Mouse (Mus musculus): ENCODE data around the gene Trpm8.

Trpm8 gene

GRCm38 (mm10) chr1:88267489-88267888, 10.0 kb upstream of the Trpm8 start:
- no peak for DNase-seq

GRCm38 (mm10) chr1:88268070-88268469, 9.4 kb upstream of the Trpm8 start:
- no peak for DNase-seq

- no peak for DNase-seq
These were observed 7.7 kb upstream of the Trpm8 start for GRCm38 (mm10) chr1:88269539-88270309.

DNA sequence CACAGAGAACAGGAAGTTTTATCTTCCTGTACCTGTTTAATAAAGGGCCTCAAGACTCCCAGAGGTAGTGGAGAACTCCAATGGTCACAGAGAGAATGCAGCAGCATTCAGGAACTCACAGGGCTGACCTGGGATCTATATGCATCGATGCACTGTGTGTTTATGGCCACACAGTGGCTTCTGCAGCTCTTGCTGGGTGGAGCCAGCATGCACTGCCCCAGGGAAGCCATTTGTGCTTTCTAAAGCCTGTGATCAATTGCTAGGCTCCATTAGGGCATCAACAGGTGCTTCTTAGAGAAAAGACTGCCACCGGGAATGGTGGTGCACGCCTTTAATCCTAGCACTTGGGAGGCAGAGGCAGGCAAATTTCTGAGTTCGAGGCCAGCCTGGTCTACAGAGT, 4.6 kb upstream of the Trpm8 start:
- no peak for DNase-seq

- no peak for DNase-seq
These were observed 4.1 kb upstream of the Trpm8 start for GRCm38 (mm10) chr1:88273326-88273725.

DNA sequence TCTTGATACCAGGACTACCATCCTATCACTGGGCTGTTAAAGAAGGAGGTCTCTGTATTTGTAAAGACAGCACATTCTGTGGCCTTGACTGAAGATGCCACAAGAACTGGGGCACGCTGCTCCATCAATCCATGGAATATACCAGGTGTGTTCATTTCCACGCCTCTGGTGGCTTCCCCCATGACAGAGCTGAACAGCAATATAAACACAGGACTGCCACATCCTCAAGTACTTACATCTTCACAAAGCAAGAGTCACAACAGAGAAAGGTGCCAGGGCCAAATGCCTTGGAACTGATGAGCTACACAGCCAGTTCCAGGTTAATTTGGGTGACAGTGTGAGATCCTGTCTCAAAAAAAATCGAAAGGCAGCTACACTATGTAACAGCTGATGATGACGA, 3.6 kb upstream of the Trpm8 start:
- DNase-seq = no peak

- no peak for DNase-seq
These were observed 2.9 kb upstream of the Trpm8 start for GRCm38 (mm10) chr1:88274371-88275077.

GRCm38 (mm10) chr1:88275078-88275680, 2.3 kb upstream of the Trpm8 start:
- DNase-seq = no peak

GRCm38 (mm10) chr1:88275698-88276523, 1.6 kb upstream of the Trpm8 start:
- DNase-seq = no peak

DNA sequence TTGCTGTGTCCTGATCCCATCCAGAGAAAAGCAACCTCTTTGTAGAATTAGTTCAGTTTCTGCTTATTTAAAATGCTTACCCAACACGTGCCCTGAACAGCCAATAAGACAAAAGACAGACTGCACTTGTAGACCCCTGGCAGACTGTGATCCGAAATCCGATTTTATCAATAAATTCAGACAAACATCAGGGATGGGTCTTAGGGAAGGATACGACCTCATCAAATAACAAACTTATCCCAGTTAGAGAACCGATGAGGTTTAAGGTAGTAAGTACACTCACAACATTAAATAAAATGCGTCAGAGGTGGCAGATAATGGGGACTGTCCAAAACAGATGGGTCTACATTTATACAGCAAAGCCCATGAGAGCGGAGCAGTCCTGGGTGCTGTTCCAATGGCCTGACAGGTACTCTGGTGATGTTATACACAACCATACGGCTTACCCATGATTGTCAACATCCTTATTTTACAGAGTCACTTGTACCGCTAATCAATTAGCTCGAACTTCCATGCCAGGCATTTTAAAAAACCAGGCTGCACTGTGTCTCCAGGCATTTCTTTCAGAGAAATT, 850 bp upstream of the Trpm8 start:
- DNase-seq = no peak

DNA sequence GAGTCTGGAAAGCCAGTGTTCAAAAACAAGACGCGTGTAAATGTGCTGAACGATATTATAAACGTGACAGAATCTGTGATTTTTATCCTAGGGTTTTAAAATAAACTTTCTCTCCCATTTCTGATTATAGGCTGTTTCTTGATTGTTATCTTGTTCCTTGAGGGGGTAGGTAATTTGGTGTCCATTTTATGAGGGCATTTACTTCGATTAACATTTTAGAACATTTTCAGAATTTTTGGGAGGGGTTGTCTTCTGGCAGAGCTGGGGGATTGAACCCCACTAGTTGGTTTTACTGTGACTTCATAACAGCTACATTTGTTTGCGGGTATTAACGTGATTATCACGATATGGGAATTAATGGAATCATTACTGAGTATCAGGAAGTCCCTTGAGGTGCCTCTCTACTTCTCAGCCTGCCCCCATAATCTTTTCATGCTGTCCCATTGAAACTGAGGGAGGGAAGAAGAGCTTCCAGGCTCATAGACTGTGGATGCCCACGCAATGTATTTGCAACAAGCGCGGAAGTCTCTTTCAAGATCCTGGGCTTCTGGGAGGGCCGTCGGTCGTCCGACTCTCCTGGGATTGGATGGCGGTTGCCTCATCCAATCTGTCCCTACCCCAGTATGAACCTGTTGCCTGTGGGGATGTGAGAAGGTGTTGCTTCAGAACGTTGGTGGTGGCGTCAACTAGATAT, 504 bp downstream of the Trpm8 start:
- no peak for DNase-seq

DNA sequence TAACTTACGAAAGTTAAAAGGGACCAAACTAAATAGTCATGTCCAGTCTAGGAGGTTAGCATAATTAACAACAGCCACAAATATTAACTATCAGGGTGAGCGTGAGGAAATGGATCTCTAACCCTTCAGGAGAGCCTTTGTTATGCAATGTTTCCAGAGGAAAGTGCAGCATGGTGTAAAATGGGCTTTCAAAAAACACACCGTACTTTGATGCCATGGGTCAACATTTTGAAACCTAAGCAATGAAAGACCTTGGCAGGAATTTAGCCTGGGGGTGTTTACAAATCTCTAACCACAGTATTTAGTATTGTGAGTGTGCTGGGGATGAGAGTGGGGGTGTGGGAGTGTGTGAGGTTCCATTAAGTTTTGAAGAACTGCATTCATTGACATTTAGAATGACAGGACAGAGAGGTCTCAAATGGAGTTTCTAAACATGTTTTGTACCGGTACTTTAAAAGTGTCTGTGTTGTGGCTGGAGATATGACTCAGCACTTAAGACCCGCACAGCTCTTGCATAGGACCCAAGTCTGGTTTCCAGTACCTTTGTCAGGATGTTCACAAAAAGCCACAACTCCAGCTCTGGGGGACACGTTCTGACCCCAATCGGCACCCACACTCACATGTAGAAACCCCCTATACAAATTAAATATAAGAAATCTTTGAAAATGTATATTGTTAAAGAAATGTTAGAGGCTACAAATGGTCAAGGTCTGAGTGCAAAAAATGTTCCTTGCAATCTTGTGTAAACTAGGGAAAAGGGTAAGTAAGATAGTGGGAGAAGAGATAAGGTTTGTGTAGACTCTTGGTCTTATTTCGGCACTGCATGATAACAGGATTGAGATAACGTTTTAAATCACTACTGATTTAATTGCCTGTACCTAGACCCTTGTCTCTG, 1.9 kb downstream of the Trpm8 start:
- no peak for DNase-seq

DNA sequence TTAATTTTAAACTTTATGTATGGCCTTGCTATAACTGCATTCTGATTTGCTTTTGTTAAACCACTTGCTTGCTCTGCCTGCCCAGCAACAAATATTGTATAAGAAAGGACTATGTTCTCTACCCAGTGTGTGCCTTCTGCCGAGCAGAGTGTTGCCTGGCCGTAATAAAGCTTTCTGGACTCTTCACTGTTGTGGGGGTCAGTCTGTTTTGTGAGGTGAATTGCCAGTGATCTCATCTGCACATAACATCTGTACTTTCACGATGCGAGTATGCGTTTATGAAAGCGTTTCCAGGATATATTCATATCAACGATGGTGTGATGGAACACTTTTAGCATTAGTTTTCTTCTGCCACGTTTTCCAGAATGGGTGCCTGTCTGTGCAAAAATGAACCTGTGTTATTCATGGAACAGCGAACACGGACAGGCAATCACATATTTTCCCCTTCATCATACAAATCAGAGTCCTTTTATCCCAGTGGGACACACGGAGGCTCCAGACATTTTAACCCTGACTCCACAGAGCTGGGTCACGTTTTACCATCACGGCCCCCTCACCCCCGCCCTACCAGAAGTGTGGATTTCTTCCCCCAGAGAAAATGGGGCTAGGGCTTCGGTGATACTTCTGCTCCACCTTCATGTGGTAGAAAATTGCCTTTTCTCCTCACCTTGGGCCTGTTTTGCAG, 2.7 kb downstream of the Trpm8 start:
- peak; percentile 71 for DNase-seq

GRCm38 (mm10) chr1:88282301-88282700, 4.8 kb downstream of the Trpm8 start:
- DNase-seq = no peak

DNA sequence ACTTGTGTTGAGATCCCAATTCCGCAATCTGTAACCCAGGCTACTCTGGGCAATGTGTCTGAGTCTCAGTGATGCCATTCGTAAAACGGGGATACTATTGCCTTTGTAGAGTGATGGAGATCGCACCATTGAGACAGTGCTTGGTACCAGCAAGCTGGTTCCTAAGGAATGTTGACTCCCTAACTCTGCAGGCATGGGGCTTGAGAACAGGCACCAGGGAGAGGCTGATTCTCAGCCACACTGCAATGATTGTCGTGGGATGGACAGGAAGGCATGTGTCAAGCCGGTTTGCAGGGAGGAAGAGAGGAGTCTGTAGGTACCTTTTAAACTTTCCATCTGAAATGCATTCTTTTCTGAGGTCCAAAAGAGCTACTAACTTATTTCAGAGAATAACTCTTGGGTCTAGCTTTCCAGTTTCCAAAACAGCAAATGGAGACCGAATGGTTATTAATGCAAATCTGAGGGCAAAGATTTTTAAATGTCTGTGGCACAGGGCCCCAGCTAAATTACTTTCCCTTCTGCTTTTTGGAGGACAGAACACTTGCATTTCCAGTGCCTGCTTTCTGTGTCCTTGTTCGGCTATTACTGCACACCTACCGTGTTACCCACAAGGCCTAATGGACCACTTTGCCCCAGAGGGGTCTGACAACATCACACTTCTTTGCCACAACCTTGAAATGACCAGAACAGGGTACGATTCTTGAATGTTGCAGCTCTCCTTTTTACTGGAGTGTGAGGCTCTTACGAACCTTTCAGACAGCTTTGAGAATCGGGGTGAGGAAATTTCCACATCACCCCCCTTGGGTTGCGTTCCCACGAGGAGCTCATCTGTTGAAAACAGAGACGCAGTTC, 6.1 kb downstream of the Trpm8 start:
- no peak for DNase-seq

GRCm38 (mm10) chr1:88284228-88284945, 6.9 kb downstream of the Trpm8 start:
- no peak for DNase-seq

DNA sequence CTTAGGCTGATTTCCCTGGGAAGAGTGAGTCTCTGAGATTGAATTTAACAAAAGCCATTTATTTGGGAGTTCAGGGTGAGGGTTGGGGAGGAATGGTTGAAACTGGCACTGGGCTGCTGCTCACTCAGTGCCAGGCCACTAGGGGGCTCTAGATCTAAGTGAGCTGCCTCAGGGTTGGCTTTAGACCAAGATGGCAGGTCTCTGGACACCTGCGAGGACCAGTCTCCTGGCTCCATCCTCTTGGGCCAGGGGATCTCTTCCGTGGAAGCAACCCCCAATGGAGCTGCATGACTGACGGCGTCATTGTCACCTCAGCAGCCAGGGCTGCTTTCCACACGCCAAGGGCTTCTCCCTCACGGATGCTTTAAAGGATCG, 7.5 kb downstream of the Trpm8 start:
- DNase-seq = no peak

- DNase-seq = no peak
These were observed 8.2 kb downstream of the Trpm8 start for GRCm38 (mm10) chr1:88285652-88286051.

Measured in retina, postnatal 1 day (tissue).